Mouse (Mus musculus): ENCODE measurements at regions not wholly inside any gene's neighbourhood (a gene's known extent, or its start where the extent isn't known, plus 50 kb on each side); places are given as distances from the start of the nearest gene placed in this dataset.
A peak's percentile ranks its signal among the peaks of the same experiment; 100 is the strongest.

DNA sequence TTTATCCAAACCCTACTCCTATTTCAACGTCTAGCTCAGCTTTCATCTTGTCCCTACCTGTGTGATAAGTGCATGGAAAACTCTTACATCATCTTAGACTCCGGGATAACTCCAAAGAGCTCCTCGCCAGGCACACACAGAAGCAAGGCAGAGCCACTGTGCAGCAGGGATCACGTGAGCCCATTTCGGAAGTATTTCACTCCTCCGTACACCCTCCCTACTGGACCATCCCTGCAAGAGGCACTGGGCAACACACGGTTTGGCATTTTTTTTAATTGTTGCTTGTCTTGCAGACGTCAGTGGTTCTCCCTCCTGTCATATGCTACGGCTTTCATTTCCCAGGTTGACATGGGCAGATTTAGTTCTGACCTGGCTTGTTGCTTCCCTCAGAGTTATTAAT lies 316.0 kb upstream of the Jarid2 start:
- no peak for DNase-seq

DNA sequence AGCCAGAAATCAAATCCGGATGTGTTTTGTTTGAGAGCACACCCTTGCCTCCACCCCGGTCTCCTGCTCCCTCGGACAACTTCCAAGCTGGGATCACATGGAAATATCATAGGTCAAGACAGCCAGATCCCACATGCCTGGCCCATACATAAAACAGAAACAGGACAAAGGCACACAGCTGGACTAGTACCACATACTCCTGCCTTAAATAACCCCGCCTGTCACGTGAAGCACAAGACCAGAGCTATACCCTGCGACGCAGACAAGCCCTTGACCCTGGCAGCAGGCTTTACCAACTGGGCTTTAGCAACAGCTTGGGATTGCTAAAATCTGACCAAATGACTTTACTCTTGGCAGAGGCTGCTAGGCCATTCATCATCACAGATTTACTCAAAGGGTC lies 313.3 kb upstream of the Jarid2 start:
- DNase-seq, result peak; percentile 97

DNA sequence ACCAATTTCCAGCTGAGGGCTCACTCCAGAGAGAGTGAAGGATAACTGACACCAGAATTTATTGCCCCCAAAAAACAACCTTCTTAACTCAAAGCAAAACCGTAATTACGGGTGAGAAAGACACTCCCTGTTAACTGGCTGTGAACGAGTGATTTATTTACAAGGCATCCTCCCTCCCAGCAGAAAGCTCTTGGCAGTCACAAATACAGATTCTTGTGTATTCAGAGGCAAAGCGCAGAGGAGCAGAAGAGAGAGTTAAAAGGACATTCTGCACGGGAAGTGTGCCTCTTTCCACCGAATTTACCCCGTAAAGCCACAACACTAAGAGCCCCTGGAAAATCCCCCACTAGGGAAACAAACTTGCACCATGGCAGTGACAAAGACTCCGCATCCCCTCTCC lies 312.3 kb upstream of the Jarid2 start:
- DNase-seq, result no peak

DNA sequence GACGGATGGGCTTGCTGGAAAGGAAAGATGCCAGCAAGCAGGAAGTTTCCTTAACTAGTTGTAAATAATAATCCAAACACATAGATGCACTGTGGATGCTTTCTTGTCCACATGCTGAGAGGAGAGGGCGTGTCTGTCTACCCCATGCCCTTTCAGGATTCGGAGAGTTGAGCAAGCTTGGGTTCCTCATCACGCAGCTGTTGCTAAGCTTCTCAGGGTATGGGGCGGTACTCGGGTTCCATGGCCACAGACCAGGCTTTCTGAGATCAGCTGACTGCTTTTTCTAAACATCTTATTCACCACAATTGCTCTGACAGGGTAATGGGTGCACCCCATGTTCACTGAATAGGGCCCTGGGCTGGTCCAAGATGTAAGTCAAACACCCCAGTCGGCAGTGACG lies 310.2 kb upstream of the Jarid2 start:
- DNase-seq, result peak; percentile 95

DNA sequence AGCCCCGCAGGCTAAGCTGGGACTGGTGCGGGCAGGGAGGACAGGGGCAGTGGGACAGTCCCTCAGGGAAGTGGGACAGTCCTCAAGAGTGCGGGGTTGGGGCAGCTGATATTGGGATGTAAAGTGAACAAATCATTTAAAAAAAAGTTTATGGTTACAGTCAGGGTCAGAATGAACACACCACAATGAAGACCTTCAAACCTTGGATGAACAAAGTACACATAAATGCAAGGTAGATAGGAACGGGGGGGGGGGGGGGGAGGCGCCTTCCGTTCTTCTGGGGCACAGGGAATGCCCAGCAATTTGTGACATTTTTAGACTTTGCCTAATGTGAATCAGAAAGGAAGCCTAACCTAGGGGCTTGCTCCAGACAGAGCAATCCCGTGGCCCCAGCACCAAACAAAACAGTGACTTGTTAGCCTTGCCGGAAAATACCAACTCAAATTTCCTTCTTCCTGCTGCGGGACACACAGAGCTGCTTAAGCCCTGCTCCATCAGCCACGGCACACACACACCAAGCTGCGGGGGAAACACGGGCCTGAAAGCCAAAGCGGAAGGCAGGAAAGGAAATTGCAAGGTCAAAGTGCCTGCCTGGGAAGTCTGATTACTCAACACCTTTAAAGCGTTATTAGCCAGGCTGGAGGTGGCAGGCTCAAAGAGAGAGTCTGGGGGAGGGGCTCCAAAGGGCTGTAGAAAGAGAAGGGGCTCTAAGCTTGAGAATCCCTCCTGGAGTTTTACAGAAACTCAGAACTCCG lies 309.6 kb upstream of the Jarid2 start:
- DNase-seq, result peak; percentile 97

DNA sequence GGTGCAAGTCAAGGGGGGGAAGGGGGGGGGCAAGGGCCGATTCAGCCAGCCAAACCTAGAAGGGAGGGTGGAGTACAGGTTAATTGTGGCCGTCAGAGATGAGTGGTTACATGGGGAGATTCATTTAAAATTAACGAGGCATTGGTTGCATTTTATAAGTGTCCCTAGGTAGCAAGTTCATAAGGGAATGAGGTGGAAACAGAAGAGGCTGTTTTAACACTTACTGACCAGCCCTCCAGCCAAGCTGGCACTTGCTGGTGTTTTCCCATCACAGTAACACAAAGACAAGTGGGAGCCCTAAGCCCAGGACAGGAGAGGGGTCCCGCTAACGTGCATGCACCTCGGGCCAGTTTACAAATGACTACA lies 309.1 kb upstream of the Jarid2 start:
- no peak for DNase-seq

DNA sequence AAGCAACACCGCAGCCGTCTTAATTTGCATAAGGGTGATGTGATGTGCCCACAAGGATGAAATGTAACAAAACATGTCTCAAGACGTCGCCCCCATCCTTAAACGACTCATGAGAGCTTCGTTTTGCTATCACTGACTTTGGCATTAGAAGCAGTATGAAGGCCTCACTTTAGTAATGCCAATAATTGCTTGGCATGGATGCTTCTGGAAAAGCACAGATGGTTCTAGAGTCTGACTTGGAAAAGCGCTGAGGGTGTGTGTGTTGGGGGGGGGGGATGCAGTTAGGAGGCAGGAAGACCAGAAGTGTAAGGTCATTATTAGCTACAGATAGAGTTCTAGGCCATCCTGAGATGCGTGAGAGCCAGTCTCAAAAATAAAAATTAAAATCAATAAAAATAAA lies 308.3 kb upstream of the Jarid2 start:
- DNase-seq, result peak; percentile 22

DNA sequence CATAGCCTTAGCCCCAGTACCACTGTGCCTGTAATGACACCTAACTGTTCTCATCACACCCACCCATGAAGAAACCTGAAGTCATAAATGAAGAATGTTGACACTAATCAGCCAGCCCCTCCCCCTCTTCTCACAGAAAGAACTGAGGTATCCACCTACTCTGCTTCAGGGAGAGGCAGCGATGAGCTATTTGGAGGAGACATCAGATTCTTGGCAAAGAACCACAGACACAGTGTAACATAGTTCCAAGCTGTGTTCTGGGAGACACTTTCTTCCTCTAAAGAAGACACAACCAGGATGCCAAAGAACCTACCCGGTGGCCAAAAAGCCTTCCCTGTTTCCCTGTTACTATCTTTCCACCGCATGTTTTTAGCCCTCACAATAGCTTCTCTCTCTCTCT lies 307.8 kb upstream of the Jarid2 start:
- DNase-seq, result peak; percentile 64

DNA sequence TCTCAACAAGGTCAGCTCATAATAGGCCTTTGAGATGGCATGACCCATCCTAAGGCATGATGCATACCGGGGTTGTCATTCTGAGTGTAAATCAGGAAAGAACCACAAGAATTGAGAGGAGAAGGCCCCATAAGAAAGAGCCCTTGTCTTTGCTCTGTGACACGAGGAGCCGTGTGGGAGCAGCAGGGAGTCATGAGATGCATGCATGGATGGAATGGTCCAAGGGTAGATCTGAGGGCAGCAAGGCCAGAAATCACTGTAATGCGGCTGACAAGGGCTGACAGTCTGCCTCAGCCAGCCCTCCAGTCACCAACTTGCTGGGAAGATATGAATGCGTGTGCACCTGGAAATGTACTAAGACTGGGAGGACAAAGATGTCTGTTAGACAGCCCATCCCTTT lies 307.4 kb upstream of the Jarid2 start:
- peak; percentile 34 for DNase-seq

DNA sequence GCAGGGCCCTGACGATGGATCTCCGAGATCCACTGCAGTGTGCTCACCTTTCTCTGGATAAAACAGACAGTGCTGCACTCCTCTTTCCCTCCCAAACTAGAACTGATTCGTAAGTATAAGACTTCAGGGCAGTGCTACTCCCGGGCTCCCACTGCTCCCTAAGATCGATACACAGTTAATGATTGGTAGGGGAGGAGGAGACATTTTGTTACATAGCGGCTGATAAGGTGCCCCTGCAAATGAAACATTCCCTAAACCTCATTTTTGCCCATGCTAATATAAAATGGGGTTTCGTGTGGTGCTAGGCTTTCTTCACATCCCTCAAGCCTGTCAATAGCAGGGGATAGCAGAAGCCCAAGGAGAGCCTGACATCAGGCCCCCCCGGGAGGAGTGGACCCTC lies 298.8 kb upstream of the Jarid2 start:
- peak; percentile 57 for DNase-seq

DNA sequence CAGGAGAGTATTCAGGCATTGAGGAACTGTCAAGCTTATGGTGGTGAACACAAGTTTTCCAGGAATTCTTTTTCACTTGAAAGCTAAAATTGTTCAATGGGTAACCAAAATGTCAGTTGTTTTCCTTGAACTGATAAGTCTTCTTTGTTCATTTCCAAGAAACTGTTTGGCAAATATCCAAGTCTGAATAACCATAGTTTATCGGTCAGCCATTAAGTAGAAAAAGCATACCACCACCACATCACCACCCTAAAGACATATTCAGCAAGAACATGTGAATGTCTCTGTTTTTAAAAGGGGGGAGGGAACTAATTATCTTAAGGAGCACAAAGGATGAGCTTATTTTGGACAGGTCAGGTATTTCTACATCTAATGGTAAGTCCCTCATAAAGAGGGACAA lies 291.6 kb upstream of the Jarid2 start:
- DNase-seq, result no peak

DNA sequence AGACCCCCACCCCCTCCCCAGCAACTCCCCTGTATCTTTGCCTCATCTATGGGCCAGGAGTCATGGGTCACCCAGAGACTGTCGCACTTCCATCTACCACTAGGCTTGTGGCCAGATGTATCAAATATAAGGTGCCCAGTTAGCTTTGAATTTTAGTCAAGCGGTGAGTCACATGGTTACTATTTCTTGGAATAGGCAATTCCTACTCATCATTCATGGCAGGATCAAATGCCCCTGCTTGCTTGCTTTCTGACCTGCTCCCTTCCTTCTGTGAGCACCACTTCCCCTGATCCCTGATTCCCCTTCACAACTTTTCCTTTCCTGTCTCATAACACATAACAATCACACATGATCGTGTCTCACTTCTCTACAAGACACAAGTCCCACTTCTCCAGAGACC lies 288.2 kb upstream of the Jarid2 start:
- peak; percentile 16 for DNase-seq

DNA sequence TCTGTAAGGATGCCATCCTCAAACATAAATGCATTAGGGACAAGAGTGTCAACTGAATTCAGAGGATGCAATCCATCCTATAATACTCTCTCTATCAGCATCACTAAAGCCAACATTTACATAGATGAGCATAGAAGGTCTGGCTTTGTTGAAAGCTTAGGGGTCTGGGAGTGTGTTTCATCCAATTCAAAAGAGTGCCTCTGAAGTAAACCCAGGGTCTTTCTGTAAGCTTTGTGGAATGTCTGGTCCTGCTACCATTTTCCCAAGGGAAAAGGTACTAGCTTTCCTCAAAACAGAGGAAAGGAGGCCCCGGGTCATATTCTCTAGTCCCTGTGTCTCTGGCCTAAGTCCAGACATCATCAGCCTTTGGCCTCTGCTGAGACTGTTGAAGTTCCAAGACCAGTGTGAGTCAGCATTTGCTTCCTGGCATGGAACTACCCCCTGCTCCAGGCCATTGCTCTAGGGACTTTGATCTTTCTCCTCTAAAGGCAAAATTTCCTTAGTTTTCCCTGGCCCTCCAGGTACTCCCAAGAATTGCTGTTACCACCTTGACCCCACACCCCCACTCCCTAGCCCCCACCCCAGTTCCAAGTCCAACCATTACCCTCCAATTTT lies 280.0 kb upstream of the Jarid2 start:
- peak; percentile 98 for DNase-seq

DNA sequence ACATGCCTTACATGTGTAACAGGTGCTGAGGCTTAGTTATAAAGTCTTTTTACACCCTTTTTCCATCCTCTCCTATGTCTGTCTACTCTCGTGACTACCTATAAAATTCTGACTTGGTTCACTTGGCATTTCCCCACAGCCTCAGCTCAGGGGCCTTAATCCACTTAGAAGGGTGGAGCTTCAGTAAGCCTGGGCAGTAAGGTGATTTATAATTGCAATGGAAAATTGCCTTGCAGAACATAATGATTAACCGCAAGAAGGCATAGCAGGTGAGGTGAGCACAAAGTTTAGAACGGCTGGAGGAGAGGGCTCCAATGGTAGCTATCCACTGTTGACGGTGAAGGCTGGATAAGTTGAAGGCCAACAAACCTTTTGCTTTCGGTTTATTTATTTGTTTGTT lies 278.1 kb upstream of the Jarid2 start:
- DNase-seq, result peak; percentile 48

DNA sequence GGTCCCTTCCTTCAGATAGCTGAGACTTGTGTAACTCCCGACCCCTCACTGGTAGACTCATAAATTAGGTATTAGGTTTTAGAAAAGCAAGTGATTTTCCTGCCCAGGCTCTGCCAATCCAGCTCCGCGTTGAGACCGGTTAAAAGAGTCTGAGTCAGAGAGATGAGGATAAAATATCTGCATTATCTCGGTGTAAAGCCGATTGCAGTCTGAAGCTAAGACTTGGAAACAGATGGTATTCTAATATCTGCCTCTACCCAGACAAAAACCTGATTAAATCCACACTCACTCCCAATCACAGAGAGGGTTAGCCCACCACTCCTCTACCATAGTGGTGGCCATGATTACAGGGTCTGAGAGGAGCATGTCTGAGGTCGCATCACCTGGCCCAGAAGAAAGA lies 276.1 kb upstream of the Jarid2 start:
- DNase-seq, result peak; percentile 78

DNA sequence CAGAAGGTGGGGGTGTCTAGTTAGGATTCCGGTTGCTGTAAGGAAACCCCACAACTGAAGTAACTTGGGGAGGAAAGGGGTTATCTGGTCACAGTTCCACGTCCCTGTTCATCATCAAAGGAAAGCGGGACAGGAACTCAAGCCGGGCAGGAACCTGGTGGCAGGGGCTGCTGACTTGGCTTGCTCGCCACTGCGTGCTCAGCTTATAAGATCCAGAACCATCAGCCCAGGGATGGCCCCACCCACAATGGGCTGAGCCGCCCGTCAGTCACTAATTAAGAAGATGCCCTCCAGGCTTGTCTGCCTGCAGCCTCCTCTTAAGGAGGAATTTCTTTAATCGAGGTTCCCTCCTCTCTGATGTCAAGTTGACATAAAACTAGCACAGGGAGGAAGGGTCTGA lies 275.1 kb upstream of the Jarid2 start:
- DNase-seq, result peak; percentile 81

DNA sequence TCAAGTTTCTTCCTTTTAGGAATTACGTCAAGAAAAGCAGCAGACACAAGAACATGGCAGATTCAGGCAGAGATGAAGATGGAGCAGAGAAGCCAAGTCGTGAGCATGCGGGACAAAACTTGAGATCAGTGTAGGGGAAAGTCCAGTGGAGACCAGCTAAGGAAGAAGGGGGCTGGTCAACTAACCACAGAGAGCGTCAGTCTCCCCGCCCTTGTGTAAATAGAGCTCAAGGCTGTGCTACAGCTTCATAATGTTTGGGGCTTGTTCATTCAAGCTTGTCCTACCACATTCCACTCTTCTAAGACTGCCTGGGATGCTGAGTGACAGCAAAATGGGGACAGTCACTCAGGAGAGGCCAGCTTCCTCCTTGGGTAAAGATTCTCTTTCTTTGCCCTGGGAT lies 274.1 kb upstream of the Jarid2 start:
- peak; percentile 75 for DNase-seq

DNA sequence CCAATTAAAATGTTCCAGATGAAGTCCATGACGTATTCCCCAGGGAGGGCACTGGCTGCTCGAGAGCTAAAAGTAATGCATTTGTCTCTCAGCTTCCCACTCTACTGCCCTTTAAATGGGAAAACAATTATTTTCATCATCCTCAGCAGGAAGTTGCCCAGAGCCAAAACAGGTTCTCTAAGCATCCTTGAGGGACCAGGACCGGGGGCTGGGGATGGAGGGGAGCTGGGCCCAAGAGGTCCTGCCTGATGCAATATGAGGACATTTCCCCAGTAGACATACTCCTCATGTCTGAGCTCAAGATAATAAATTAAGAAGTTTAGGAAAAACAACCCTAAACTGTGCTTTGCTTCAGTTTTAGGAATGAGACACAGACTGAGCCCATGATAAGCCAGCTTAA lies 270.5 kb upstream of the Jarid2 start:
- DNase-seq, result peak; percentile 74

DNA sequence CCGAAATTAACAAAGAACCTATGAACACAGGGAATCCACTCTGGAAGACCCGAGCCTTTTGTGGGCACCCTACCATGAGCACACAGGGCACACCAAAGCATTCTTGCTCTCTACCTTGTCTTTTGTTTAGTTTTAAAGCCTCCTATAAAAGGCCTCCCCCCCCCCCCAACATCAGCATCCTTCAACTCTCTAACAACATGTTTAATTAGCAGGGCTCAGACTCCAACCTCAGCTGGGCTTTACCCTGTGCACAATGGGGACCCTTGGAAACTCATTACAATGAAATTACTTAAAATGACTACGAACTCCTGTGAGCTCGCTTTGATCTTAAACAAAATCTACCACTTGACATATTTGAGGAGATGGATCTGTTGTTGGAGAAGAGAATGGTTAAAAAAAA lies 270.1 kb upstream of the Jarid2 start:
- DNase-seq, result no peak

DNA sequence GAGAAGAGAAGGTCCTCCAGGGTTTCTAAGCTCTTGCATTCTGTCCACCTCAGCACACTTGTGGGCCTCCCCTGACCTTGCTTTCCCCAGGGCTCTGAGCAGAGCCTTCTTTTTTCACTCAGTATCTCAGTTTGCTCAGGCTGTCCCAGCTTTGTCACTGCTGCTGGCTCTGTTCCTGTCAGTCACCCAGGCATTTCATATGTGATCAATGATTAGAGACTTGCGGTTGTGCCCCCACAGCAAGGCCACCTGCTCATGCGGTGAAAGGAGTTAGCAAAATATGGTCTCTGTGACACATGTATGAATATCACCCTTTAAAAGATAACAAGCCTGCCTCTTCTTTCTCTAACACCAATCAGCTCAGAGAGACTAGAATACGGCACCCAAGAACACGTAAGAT lies 265.6 kb upstream of the Jarid2 start:
- peak; percentile 61 for DNase-seq

DNA sequence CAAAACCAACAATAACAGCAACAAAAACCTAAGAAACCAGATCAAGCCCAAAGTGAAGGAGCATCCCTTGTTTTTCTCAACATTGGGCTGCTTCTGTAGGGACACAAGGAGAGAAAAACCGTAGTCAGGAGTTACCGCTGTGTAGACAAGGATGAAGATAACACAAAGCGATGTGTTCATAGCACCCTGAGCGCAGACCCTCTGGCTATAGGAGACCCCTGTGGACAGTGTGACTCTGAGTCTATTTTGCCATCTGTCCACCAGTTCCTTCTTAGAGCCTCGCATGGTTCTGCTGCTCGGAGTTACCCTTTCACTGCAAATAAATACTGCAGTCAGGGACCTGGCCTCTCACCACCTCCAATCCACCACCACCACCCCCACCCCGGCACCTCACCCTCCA lies 263.7 kb upstream of the Jarid2 start:
- no peak for DNase-seq

DNA sequence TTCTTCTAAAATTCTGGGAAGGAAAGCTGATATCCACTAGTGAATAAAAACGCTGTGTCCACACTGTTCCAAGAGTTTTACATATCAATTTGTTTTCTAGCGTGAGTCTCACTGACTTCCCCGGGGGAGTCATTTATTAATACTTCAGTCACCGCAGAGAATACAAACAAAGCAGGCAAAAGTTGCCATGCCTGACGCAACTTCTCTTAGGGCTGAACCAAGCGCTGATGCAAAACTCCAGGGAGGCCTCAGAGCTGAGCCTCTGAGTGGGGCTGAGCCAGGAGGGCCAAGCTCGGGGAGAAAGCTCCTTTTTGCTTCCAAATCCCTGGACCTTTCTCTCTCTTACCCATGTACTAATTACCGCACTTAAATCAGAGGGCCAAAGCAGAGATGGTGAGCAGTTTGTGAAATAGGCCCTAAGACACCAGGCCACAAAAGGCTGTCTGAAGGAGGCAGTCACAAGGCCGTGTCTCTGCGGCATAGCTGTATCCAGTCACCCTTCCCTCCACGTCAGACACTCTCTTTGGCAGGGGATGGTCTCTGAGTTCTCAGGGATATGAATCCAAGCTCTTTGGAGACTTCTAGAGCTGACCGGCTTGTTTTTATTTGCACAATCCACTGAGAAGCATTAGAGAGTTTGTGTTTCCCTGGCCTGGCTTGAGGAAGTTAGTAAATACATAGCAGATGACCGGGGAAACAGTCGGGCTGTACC lies 260.2 kb upstream of the Jarid2 start:
- DNase-seq, result peak; percentile 97

DNA sequence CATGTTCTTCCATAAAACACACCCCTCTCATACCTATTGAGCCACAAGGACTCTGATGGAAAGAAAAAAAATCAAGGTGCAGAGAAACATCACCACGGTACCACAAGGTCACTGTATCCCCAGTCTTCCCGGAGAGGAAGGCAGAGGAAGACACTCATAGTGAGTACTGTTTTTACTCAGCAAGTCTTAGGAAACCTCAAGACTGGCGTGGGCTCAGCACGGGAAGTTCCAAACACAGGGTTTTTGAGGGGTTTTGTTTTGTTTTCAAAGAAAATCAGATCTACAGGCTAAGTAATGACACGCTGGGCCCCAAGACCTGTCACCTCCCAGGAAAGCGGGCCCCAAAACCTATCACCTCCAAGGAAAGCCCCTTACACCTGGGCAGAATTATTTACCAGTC lies 259.6 kb upstream of the Jarid2 start:
- no peak for DNase-seq

DNA sequence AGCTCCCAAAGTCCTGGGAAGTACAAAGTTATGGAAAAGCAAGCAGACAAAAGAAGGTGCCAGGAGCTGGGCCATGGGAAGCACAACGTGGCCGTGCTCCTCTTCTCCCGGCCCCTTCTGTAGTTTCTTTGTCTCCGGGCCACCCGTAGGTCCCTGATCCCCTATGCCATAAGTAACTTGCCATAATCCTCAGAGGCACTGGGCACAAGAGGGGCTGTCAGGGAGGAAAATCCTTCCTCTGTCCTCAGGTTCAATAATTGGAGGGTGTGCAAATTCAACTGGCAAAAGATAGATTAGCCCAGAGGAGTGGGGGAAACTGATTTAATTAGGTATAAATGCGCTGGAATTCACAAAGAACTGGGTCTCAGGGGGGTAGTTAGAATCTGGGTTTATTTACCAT lies 256.1 kb upstream of the Jarid2 start:
- DNase-seq, result no peak

Measured in heart, adult 11 months (tissue).